ENCODE assay signal across 9 mouse cellular contexts in the genomic region with DNA sequence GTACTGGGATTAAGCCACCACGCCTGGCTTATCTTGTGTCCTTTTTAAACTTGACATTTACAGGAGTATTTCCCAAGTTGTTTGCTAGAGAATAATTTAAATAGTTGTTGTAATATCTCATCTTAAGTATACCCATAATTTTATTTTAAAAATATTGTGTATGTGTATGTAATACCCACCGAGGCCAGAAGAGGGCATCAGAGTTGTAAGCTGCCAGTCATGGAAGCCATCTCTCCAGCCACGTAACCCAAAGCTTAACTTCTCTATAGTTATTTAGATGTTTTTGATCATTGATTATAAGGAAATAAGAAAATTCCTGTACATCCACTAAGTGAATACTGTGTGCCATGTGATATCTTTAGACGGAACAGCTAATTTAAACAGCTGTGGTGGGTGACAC. TPM values are rescaled to one million over a fixed set of nuclear protein-coding genes. Genes with fewer than 3 reads are reported as not detected.
A peak's percentile ranks its signal among the peaks of the same experiment; 100 is the strongest.
DNase-seq lines count a peak whose midpoint lies in the region; ATAC-seq and TF ChIP-seq lines count a peak whose summit lies in the region.
"Had no signal": no experiment of that assay in that cellular context is flagged by ENCODE, and none has a peak within 500 bp of the region (broad histone marks: within the 10 kb centered on the region; RNA-seq: fewer than 3 reads in every experiment).

No protein-coding gene starts in this region.

- peaks cover 24% of the 10 kb centered on the region; the same call in 1 of the 2 replicates for H3K79me2 ChIP-seq in liver, adult 2 months (ENCODE audit: control insufficient read depth, insufficient read depth, low read length)

- H3K36me3 ChIP-seq in liver, adult 2 months (ENCODE audit: control insufficient read depth, insufficient read depth, low read length): no peaks in the 10 kb centered on the region
- H3K36me3 ChIP-seq in liver, embryonic 12.5 days: no peaks in the 10 kb centered on the region
- H3K36me3 ChIP-seq in hindbrain, embryonic 14.5 days (replicated peaks; ENCODE audit: control insufficient read depth, insufficient read depth): no peaks in the 10 kb centered on the region

- H3K9me3 ChIP-seq in liver, embryonic 12.5 days (replicated peaks): no peaks in the 10 kb centered on the region
- H3K9me3 ChIP-seq in hindbrain, embryonic 14.5 days (ENCODE audit: control insufficient read depth, low read length): no peaks in the 10 kb centered on the region

- H3K4me3 ChIP-seq in liver, adult 2 months (ENCODE audit: insufficient read depth, low read depth, low read length): no peak overlapping the region
- no peak overlapping the region for H3K4me3 ChIP-seq in liver, embryonic 12.5 days
- no peak overlapping the region for H3K4me3 ChIP-seq in hindbrain, embryonic 14.5 days (replicated peaks; ENCODE audit: low read length)

- DNase-seq in cerebellum, postnatal 10 days: peak; percentile 58 to 73
- DNase-seq in cerebellum, adult 11 months: no peak
- no peak for DNase-seq in liver, adult 2 months (ENCODE audit: extremely low read depth, low read depth, low spot score)
- peak; percentile 39 for DNase-seq in NIH3T3 (ENCODE audit: low read depth)
- DNase-seq in hindbrain, embryonic 14.5 days (ENCODE audit: low spot score): no peak
- DNase-seq in cerebellum, adult 11-12 months: no peak

- no peak for ATAC-seq in liver, embryonic 12.5 days
- peak; percentile 50; the same call in 1 of the 2 replicates for ATAC-seq in megakaryocyte, adult 5-6 weeks (ENCODE audit: poor library complexity, severe bottlenecking)
- no peak for ATAC-seq in hindbrain, embryonic 14.5 days (ENCODE audit: low FRiP score)
- ATAC-seq: intestine, embryonic 16.5 days had no signal

- no peak overlapping the region for H3K27ac ChIP-seq in liver, adult 2 months (replicated peaks; ENCODE audit: insufficient read depth, low read depth, low read length)
- no peak overlapping the region for H3K27ac ChIP-seq in liver, embryonic 12.5 days
- no peak overlapping the region for H3K27ac ChIP-seq in hindbrain, embryonic 14.5 days

- H3K4me1 ChIP-seq in liver, adult 2 months (ENCODE audit: control insufficient read depth, insufficient read depth, low read length): peaks cover 20% of the 10 kb centered on the region
- H3K4me1 ChIP-seq in liver, embryonic 12.5 days: 0 out of 2 replicates have a peak, but pooled peaks cover 6% of the 10 kb centered on the region
- H3K4me1 ChIP-seq in hindbrain, embryonic 14.5 days (replicated peaks; ENCODE audit: control insufficient read depth, insufficient read depth, low read length): no peaks in the 10 kb centered on the region

- TF ChIP-seq POLR2A in liver, adult 2 months (IDR thresholded peaks at IDR 0.05; ENCODE audit: extremely low read depth, insufficient read depth, low read length): no peak

- H3K4me2 ChIP-seq in liver, embryonic 12.5 days: no peak overlapping the region
- no peak overlapping the region for H3K4me2 ChIP-seq in hindbrain, embryonic 14.5 days (replicated peaks)

- peak; percentile 45; the same call in 1 of the 2 replicates for TF ChIP-seq CTCF in liver, adult 2 months (IDR thresholded peaks at IDR 0.05; ENCODE audit: low read depth, low read length)

- no peak overlapping the region for H3K9ac ChIP-seq in liver, adult 2 months (ENCODE audit: low read depth, low read length)
- no peak overlapping the region for H3K9ac ChIP-seq in liver, embryonic 12.5 days
- H3K9ac ChIP-seq in hindbrain, embryonic 14.5 days: no peak overlapping the region

- 77% methylated on average over 4 of the region's 4 CpGs for WGBS in liver, adult 2 months
- 42% methylated on average over 4 of the region's 4 CpGs for WGBS in liver, embryonic 12.5 days (ENCODE audit: insufficient replicate concordance)
- WGBS in hindbrain, embryonic 14.5 days: 76% methylated on average over 4 of the region's 4 CpGs

- H3K27me3 ChIP-seq in liver, adult 2 months (ENCODE audit: control insufficient read depth, insufficient read depth, low read length): no peaks in the 10 kb centered on the region
- no peaks in the 10 kb centered on the region for H3K27me3 ChIP-seq in liver, embryonic 12.5 days (replicated peaks)
- no peaks in the 10 kb centered on the region for H3K27me3 ChIP-seq in hindbrain, embryonic 14.5 days (ENCODE audit: control insufficient read depth, insufficient read depth, low read length)

RNA-seq across cellular contexts. Expression of a gene that starts 51.2 kb away (rescaled TPM):
- 1.3 and 2.2 TPM in 2 replicates for total RNA-seq in liver, adult 2 months (2014; rRNA removed)
- 8.0 and 10.0 TPM in 2 replicates for polyA plus RNA-seq in liver, adult 2 months (2012; rRNA removed)
- polyA plus RNA-seq in liver, embryonic 12.5 days (2016; fragmentation: Nextera tagmentation; extraction: Ambion mirVana): 5.4 and 5.7 TPM in 2 replicates
- 7.3 and 8.9 TPM in 2 replicates for total RNA-seq in megakaryocyte, adult 5-6 weeks (2015)
- total RNA-seq in megakaryocyte, adult 5-6 weeks (2017): 8.3 and 9.5 TPM in 2 replicates
- polyA plus RNA-seq in hindbrain, embryonic 14.5 days (2014; fragmentation: Nextera tagmentation; extraction: Ambion mirVana): 16.9 and 17.7 TPM in 2 replicates

Comparison
In these comparisons a context has a peak if more than half of its experiments do, and no peak if none do; other contexts are left out.
1. DNase-seq: peak in cerebellum, postnatal 10 days (2 of 2) and NIH3T3 (single experiment); none in cerebellum, adult 11 months (single experiment), liver, adult 2 months (single experiment), hindbrain, embryonic 14.5 days (single experiment) and cerebellum, adult 11-12 months (single experiment).